Mouse (Mus musculus) midbrain, postnatal 0 days (tissue): ENCODE results near the gene Plau. TPM values are rescaled to one million over a fixed set of nuclear protein-coding genes. Genes with fewer than 3 reads are reported as not detected.

Experiments
- ATAC-seq: fragments of 200-750 bp; cut with Nextera tagmentation; 2 replicates; pipeline ENCODE4 v1.8.0; 2017; ENCODE audit warnings: moderate number of reproducible peaks, mild to moderate bottlenecking, moderate TSS enrichment, moderate library complexity; ENCODE audit not compliant: low FRiP score
- DNase-seq: peaks from one replicate; pipeline ENCODE4 v3.0.0-alpha.2; 2015; ENCODE audit warnings: low spot score
- H3K27ac ChIP-seq: fragments of 300-500 bp; sonication (generic); 2 replicates; pipeline ENCODE4 v1.5.1; 2014; ENCODE audit warnings: low read depth, mild to moderate bottlenecking, low read length, mixed read lengths
- H3K27me3 ChIP-seq: fragments of 300-500 bp; sonication (generic); 2 replicates; pipeline ENCODE4 v1.6.1; 2014; ENCODE audit warnings: low read length, control low read depth, mixed read lengths; ENCODE audit not compliant: insufficient read depth
- H3K36me3 ChIP-seq: fragments of 300-500 bp; sonication (generic); 2 replicates; pipeline ENCODE4 v1.6.1; 2014; ENCODE audit warnings: low read length, control low read depth, mixed read lengths; ENCODE audit not compliant: insufficient read depth
- H3K4me1 ChIP-seq: fragments of 300-500 bp; sonication (generic); 2 replicates; pipeline ENCODE4 v1.6.1; 2014; ENCODE audit warnings: mild to moderate bottlenecking, control low read depth, antibody characterized with exemption, low read length, mixed read lengths; ENCODE audit not compliant: insufficient read depth
- H3K4me2 ChIP-seq: fragments of 300-500 bp; sonication (generic); 2 replicates; pipeline ENCODE4 v1.6.1; 2014; ENCODE audit warnings: low read depth, mild to moderate bottlenecking, low read length, mixed read lengths; ENCODE audit not compliant: poor library complexity, severe bottlenecking
- H3K4me3 ChIP-seq: fragments of 300-500 bp; sonication (generic); 2 replicates; pipeline ENCODE4 v1.5.1; 2014; ENCODE audit warnings: low read depth, mild to moderate bottlenecking, low read length, moderate library complexity
- H3K9ac ChIP-seq: fragments of 300-500 bp; sonication (generic); replicated peaks from 2 replicates; pipeline ENCODE4 v1.6.1; 2014; ENCODE audit warnings: mild to moderate bottlenecking, low read length, moderate library complexity, mixed read lengths; ENCODE audit not compliant: poor library complexity, severe bottlenecking
- H3K9me3 ChIP-seq: fragments of 300-500 bp; sonication (generic); 2 replicates; pipeline ENCODE4 v1.6.1; 2016; ENCODE audit warnings: low read length, control low read depth
- CTCF ChIP-seq: IDR thresholded peaks from 2 replicates; pipeline ENCODE4 v1.5.1; 2016; ENCODE audit warnings: antibody characterized with exemption, mild to moderate bottlenecking
- WGBS: fragments of 180-500 bp; shearing (Covaris S2); extraction: QIAGEN DNeasy Blood & Tissue Kit; methylation state at CpG from one replicate; pipeline ENCODE4 v1.1.7; 2014; 5-methylcytosine and 5-hydroxymethylcytosine counted together
- polyA plus RNA-seq: library from polyadenylated mRNA; unstranded; fragments of >200 nt; fragmentation: Nextera tagmentation; extraction: Ambion mirVana; gene quantifications from 2 replicates; pipeline ENCODE4 v1.2.1, GENCODE M21; 2015
- total RNA-seq: library from RNA; depleted of rRNA; stranded (reverse); fragments of >200 nt; gene quantifications from 2 replicates; pipeline ENCODE4 v1.2.3, GENCODE M21; 2014

Plau gene
- total and polyA plus RNA-seq, 2 experiments from 2014 or later, result 0.44 to 0.93 TPM

DNA sequence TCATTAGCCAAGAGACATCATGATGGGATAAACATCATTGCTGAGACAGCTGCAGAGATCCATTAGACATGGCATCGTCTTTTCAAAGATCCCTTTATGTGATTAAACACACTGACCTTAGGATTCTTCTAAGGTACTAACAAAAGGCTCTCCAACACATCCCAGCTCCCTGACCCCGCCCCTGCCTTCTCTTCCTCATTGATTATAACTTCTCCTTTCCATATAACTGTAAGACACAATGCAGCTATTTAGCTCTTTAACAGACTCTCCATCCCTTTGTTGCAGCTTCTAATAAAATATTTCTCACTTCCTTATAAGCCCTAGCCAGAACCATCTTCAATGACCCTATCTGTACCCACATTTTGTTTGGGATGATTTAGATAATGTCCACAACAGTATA, 24.7 kb downstream of the Plau start:
- DNase-seq (no peak), ATAC-seq (no peak)
- H3K36me3 ChIP-seq, result no peaks in the 10 kb centered on the region
- H3K4me3 ChIP-seq, result no peak overlapping the region
- TF ChIP-seq CTCF, result no peak
- WGBS, result 39% methylated on average over 2 of the region's 2 CpGs
- no peaks in the 10 kb centered on the region for H3K9me3 ChIP-seq
- H3K4me2 ChIP-seq, result no peak overlapping the region
- no peaks in the 10 kb centered on the region for H3K27me3 ChIP-seq
- H3K4me1 ChIP-seq, result no peaks in the 10 kb centered on the region
- H3K27ac ChIP-seq, result no peak overlapping the region
- no peak overlapping the region for H3K9ac ChIP-seq

GRCm38 (mm10) chr14:20861559-20861958, 25.1 kb downstream of the Plau start:
- DNase-seq (no peak), ATAC-seq (no peak)
- H3K4me2 ChIP-seq, result no peak overlapping the region
- H3K27me3 ChIP-seq, result no peaks in the 10 kb centered on the region
- H3K4me1 ChIP-seq, result no peaks in the 10 kb centered on the region
- no peak overlapping the region for H3K27ac ChIP-seq
- H3K36me3 ChIP-seq, result no peaks in the 10 kb centered on the region
- no peak overlapping the region for H3K4me3 ChIP-seq
- H3K9ac ChIP-seq, result no peak overlapping the region
- no peaks in the 10 kb centered on the region for H3K9me3 ChIP-seq
- 77% methylated on average over 5 of the region's 5 CpGs for WGBS
- no peak for TF ChIP-seq CTCF

DNA sequence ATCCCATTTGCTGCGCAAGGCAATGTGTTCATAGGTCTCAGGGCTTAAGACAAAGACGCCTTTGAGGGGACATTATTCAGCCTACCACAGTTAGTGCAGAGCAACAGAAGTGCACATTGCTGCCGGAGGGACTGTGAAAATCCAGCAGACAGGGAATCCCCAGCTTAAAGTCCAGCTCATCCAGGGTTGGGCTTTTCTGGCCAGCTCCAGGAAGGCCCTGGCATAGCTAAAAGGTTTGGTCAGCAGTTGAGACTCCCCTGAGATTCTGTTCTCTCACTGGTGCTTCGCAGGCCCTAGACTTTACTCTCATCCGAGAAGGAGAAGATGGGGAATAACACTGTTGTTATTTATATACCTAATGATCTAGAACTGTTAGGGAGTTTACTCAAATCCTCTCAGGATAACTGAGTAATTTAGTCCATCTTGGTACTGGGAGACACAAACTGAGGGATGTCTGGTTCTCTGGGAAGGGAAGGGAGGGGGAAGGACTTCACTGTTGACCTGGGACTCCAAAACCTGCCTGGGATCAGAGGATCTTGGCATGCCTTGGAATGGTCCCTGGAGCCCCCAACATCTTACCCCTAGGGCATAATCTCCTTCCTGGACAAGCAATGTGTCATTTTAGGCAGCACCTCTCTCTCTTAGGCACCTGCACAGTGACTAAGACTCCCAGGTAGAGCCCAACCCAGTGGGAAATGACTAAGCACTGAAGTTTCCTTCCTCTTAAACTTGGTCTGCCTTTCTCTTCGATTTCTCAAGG, 27.0 kb downstream of the Plau start:
- 75% methylated on average over 6 of the region's 6 CpGs for WGBS
- no peaks in the 10 kb centered on the region for H3K9me3 ChIP-seq
- no peaks in the 10 kb centered on the region for H3K4me1 ChIP-seq
- no peak for DNase-seq
- no peaks in the 10 kb centered on the region for H3K27me3 ChIP-seq
- H3K9ac ChIP-seq, result no peak overlapping the region
- H3K36me3 ChIP-seq, result no peaks in the 10 kb centered on the region
- no peak overlapping the region for H3K4me3 ChIP-seq
- no peak overlapping the region for H3K27ac ChIP-seq
- TF ChIP-seq CTCF, result no peak
- no peak for ATAC-seq
- H3K4me2 ChIP-seq, result no peak overlapping the region

- no peaks in the 10 kb centered on the region for H3K4me1 ChIP-seq
- H3K9ac ChIP-seq, result no peak overlapping the region
- no peaks in the 10 kb centered on the region for H3K9me3 ChIP-seq
- no peaks in the 10 kb centered on the region for H3K36me3 ChIP-seq
- 86% methylated on average over 4 of the region's 4 CpGs for whole genome bisulfite sequencing
- ATAC-seq, result no peak
- no peak overlapping the region for H3K4me3 ChIP-seq
- H3K27ac ChIP-seq, result no peak overlapping the region
- no peak overlapping the region for H3K4me2 ChIP-seq
- no peak for DNase-seq
- TF ChIP-seq CTCF, result no peak
- H3K27me3 ChIP-seq, result no peaks in the 10 kb centered on the region
Measured at GRCm38 (mm10) chr14:20864192-20864591, 27.7 kb downstream of the Plau start.

- DNase-seq (no peak), ATAC-seq (no peak)
- 93% methylated on average over 8 of the region's 8 CpGs for WGBS
- H3K36me3 ChIP-seq, result no peaks in the 10 kb centered on the region
- no peak overlapping the region for H3K4me2 ChIP-seq
- H3K9me3 ChIP-seq, result no peaks in the 10 kb centered on the region
- H3K4me3 ChIP-seq, result no peak overlapping the region
- TF ChIP-seq CTCF, result no peak
- H3K27ac ChIP-seq, result no peak overlapping the region
- no peaks in the 10 kb centered on the region for H3K27me3 ChIP-seq
- H3K9ac ChIP-seq, result no peak overlapping the region
- no peaks in the 10 kb centered on the region for H3K4me1 ChIP-seq
Measured at GRCm38 (mm10) chr14:20865604-20866003, 29.1 kb downstream of the Plau start.

DNA sequence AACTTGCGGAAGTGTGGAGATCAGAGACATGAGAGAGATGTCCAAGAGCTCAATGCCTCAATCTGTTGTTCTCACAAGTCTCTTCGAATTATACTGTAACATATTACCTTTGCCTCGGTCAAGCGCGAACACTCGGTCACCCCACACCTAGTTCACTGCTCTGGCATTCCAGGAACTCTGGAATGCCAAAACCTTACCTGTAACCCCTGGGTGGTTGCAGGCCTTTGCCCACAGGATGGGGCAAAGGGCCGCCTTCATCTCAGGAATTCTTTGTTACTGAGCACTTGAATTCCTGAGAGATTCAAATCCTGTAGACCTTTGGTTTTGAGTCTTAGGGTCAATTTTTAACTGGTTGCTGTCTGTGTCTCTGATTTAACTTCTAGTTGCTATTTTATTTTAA, 29.9 kb downstream of the Plau start:
- no peaks in the 10 kb centered on the region for H3K9me3 ChIP-seq
- no peaks in the 10 kb centered on the region for H3K27me3 ChIP-seq
- no peak overlapping the region for H3K27ac ChIP-seq
- 94% methylated on average over 7 of the region's 7 CpGs for WGBS
- no peak for TF ChIP-seq CTCF
- no peak overlapping the region for H3K4me3 ChIP-seq
- H3K36me3 ChIP-seq, result no peaks in the 10 kb centered on the region
- H3K9ac ChIP-seq, result no peak overlapping the region
- DNase-seq (no peak), ATAC-seq (no peak)
- H3K4me2 ChIP-seq, result no peak overlapping the region
- H3K4me1 ChIP-seq, result no peaks in the 10 kb centered on the region
